Mouse (Mus musculus): Measurements from ENCODE around the gene Frem2. TPM values are rescaled to one million over a fixed set of nuclear protein-coding genes. Genes with fewer than 3 reads are reported as not detected.

Gene Frem2
- total and polyA plus RNA-seq, 3 experiments: 3.5 to 6.7 (median 5.3) TPM

DNA sequence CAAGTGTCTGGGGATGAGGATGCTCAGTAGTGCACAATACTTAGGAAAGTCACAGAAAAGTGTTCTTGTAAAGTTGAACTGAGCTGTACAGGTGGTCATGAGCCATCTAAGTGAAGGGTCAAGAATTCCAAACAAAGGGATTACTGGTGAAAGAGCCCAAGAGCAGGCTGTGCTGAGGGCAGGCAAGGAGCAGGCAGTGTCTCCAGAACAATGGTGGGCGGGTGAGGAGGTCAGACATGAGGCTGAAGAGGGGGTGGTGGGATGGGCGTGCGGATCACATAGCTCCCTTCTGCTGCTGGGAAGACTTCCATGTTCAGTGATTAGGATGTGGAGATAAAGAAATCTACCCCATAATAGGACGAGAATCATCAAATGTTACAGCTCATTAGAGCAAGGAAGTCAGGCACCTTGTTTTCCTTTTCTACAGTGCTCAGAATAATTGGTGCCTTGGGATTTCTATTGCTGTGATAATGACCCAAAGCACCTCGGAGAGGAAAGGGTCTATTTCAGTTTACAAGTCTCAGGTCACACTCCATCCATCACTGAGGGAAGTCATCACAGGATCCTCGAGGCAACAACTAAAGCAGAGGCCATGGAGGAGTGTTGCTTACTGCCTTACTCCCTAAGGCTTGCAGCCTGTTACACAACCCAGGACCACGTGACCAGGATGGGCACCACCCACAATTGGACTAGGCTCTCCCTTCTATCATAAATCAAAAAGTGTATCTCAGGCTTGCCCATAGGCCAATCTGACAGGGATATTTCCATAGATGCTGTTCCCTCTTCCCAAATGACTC, 80.6 kb downstream of the Frem2 start:
- Histone ChIP-seq H3K27me3 (ENCODE audit: control insufficient read depth, insufficient read depth, low read length) (no peaks in the 10 kb centered on the region; the same call in 1 of the 2 replicates), H3K27ac (no peak overlapping the region), H3K36me3 (ENCODE audit: control insufficient read depth, insufficient read depth, low read length) (no peaks in the 10 kb centered on the region), H3K4me1 (ENCODE audit: control insufficient read depth, insufficient read depth, low read length) (no peaks in the 10 kb centered on the region), H3K9ac (ENCODE audit: low read depth, low read length) (no peak overlapping the region), H3K4me3 (no peak overlapping the region), H3K79me2 (replicated peaks; ENCODE audit: control insufficient read depth, insufficient read depth, low read length) (no peaks in the 10 kb centered on the region)
- TF ChIP-seq CTCF (IDR thresholded peaks at IDR 0.05) (no peak), POLR2A (IDR thresholded peaks at IDR 0.05; ENCODE audit: insufficient read depth, low read depth, low read length) (no peak), EP300 (IDR thresholded peaks at IDR 0.05; ENCODE audit: insufficient read depth, low read depth, low read length) (no peak)
- WGBS: 45% methylated on average over 7 of the region's 7 CpGs
- intact Hi-C loops (cut with DNase I): no loop called here
- no peak for DNase-seq

DNA sequence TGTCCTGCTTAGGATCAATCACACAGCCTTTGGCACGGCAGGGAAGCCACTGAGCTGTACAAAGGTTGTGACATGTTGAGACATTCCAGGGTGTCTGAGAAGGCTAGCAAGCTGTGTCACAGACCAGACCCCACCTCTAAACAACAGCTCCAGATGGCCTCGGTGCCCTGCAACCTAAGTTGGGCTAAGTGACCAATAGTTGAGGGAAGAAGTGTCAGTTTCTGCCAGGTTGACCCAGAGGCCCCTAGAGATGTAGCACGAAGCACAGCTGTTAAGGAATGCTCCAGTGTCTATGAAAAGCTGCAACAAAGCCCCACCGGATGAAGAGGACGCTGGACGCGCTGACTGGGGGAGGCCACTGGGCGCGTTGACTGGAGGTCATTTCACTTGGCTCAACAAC, 83.0 kb downstream of the Frem2 start:
- H3K4me1 ChIP-seq (ENCODE audit: control insufficient read depth, insufficient read depth, low read length): no peaks in the 10 kb centered on the region
- H3K27ac ChIP-seq: no peak overlapping the region
- no peaks in the 10 kb centered on the region; the same call in 1 of the 2 replicates for H3K27me3 ChIP-seq (ENCODE audit: control insufficient read depth, insufficient read depth, low read length)
- TF ChIP-seq CTCF (IDR thresholded peaks at IDR 0.05) (no peak), POLR2A (IDR thresholded peaks at IDR 0.05; ENCODE audit: insufficient read depth, low read depth, low read length) (no peak), EP300 (IDR thresholded peaks at IDR 0.05; ENCODE audit: insufficient read depth, low read depth, low read length) (no peak)
- no peaks in the 10 kb centered on the region for H3K79me2 ChIP-seq (replicated peaks; ENCODE audit: control insufficient read depth, insufficient read depth, low read length)
- H3K9ac ChIP-seq (ENCODE audit: low read depth, low read length): no peak overlapping the region
- DNase-seq: no peak
- WGBS: 69% methylated on average over 9 of the region's 9 CpGs
- no peak overlapping the region for H3K4me3 ChIP-seq
- intact Hi-C loops (cut with DNase I): no loop called here
- H3K36me3 ChIP-seq (ENCODE audit: control insufficient read depth, insufficient read depth, low read length): no peaks in the 10 kb centered on the region

DNA sequence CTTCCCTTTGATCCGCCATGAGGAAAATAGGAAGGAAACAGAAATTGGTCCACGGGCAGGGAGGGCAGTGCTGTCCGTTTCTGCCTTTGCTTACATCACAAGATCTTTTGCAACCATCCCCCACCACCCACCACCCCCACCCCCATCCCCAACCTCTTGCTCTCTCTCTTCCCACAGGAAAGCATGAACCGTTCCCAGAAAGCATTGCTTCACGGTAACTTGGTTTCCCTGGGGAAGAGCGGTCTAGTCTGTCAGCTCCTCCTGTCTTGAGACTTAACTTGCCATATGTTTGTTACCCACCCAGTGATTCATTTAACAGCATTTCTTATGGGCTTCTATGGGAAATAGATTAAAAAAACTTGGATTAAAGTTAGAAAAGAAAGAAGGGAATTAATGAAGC, 85.5 kb downstream of the Frem2 start:
- DNase-seq: no peak
- Histone ChIP-seq H3K36me3 (ENCODE audit: control insufficient read depth, insufficient read depth, low read length) (no peaks in the 10 kb centered on the region), H3K27me3 (ENCODE audit: control insufficient read depth, insufficient read depth, low read length) (no peaks in the 10 kb centered on the region; the same call in 1 of the 2 replicates), H3K4me3 (no peak overlapping the region), H3K79me2 (replicated peaks; ENCODE audit: control insufficient read depth, insufficient read depth, low read length) (no peaks in the 10 kb centered on the region), H3K4me1 (ENCODE audit: control insufficient read depth, insufficient read depth, low read length) (no peaks in the 10 kb centered on the region), H3K9ac (ENCODE audit: low read depth, low read length) (no peak overlapping the region), H3K27ac (no peak overlapping the region)
- no peak for TF ChIP-seq EP300 (IDR thresholded peaks at IDR 0.05; ENCODE audit: insufficient read depth, low read depth, low read length)
- no peak for TF ChIP-seq CTCF (IDR thresholded peaks at IDR 0.05)
- TF ChIP-seq POLR2A (IDR thresholded peaks at IDR 0.05; ENCODE audit: insufficient read depth, low read depth, low read length): no peak
- intact Hi-C loops (cut with DNase I): no loop called here
- 63% methylated on average over 6 of the region's 6 CpGs for WGBS

DNA sequence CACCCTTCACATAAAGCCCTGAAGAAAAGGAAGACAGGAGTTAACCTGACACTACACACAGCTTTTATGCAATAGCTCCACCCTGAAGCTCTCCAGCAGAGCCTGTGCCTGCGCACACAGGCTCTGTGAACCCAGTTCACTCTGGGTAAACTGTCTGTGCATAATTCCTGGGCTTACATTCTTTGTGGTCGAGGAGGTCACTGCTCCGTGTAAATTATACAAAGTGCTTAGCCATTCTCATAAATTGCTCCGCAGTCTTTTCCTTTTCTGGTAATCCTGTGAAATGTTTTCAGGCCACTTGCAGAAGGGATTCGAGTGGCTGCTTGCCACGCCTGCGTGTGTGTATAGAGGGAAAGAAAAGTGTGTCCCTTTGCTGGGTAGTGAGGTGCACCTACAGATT, 92.6 kb downstream of the Frem2 start:
- H3K9ac ChIP-seq (ENCODE audit: low read depth, low read length): no peak overlapping the region
- H3K36me3 ChIP-seq (ENCODE audit: control insufficient read depth, insufficient read depth, low read length): no peaks in the 10 kb centered on the region
- H3K4me3 ChIP-seq: no peak overlapping the region
- WGBS: 79% methylated on average over 7 of the region's 7 CpGs
- no peaks in the 10 kb centered on the region for H3K4me1 ChIP-seq (ENCODE audit: control insufficient read depth, insufficient read depth, low read length)
- TF ChIP-seq POLR2A (IDR thresholded peaks at IDR 0.05; ENCODE audit: insufficient read depth, low read depth, low read length) (no peak), CTCF (IDR thresholded peaks at IDR 0.05) (no peak), EP300 (IDR thresholded peaks at IDR 0.05; ENCODE audit: insufficient read depth, low read depth, low read length) (no peak)
- no peaks in the 10 kb centered on the region for H3K79me2 ChIP-seq (replicated peaks; ENCODE audit: control insufficient read depth, insufficient read depth, low read length)
- intact Hi-C loops (cut with DNase I): no loop called here
- H3K27ac ChIP-seq: no peak overlapping the region
- no peak for DNase-seq
- no peaks in the 10 kb centered on the region for H3K27me3 ChIP-seq (ENCODE audit: control insufficient read depth, insufficient read depth, low read length)

DNA sequence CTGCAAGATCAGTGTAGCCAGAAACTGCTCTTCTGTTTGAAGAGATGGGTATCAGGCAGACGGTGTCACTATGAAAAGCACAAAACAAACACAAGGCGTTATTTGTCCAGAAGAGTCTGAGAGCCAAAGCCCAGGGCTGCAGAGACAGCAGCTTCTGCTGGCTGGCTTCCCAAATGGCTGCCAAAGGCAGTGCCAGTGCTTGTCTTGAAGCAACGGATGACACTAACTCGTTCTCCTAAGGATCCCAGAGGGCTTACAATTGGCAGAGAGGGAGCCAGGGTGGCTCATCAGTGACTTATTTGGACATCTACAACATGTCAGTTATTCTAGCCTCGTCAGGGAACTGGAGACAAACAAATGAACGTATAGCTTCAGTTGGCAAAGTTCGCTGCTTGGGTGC, 93.4 kb downstream of the Frem2 start:
- H3K9ac ChIP-seq (ENCODE audit: low read depth, low read length): no peak overlapping the region
- no peak overlapping the region for H3K4me3 ChIP-seq
- no peak overlapping the region for H3K27ac ChIP-seq
- no peaks in the 10 kb centered on the region for H3K79me2 ChIP-seq (replicated peaks; ENCODE audit: control insufficient read depth, insufficient read depth, low read length)
- no peaks in the 10 kb centered on the region for H3K36me3 ChIP-seq (ENCODE audit: control insufficient read depth, insufficient read depth, low read length)
- no peaks in the 10 kb centered on the region for H3K27me3 ChIP-seq (ENCODE audit: control insufficient read depth, insufficient read depth, low read length)
- no peaks in the 10 kb centered on the region for H3K4me1 ChIP-seq (ENCODE audit: control insufficient read depth, insufficient read depth, low read length)
- 51% methylated on average over 7 of the region's 7 CpGs for WGBS
- DNase-seq: no peak
- intact Hi-C loops (cut with DNase I): no loop called here
- TF ChIP-seq EP300 (IDR thresholded peaks at IDR 0.05; ENCODE audit: insufficient read depth, low read depth, low read length) (no peak), POLR2A (IDR thresholded peaks at IDR 0.05; ENCODE audit: insufficient read depth, low read depth, low read length) (no peak), CTCF (IDR thresholded peaks at IDR 0.05) (no peak)

DNA sequence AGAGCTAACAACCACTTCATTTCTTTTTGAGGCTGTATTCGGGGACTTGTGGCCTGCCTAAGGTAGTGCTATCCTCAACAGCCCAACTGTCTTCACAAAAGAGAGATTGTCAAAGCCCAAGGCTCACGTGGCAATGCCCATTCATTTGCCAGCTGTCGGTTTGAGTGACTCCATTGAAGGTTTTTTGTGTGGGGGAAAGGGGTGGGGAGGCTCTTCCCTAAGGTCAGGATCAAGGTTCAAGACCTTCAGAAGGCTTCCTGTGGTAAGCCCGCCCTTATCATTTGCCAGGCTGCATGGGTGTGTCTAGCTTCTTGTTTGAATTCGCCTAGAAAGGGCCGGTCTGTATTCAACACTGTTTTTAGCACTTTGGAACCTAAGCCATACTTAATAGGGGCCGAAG, 95.3 kb downstream of the Frem2 start:
- no peak for DNase-seq
- TF ChIP-seq EP300 (IDR thresholded peaks at IDR 0.05; ENCODE audit: insufficient read depth, low read depth, low read length): no peak
- no peak for TF ChIP-seq CTCF (IDR thresholded peaks at IDR 0.05)
- no peak for TF ChIP-seq POLR2A (IDR thresholded peaks at IDR 0.05; ENCODE audit: insufficient read depth, low read depth, low read length)
- intact Hi-C loops (cut with DNase I): no loop called here
- Histone ChIP-seq H3K27ac (no peak overlapping the region), H3K27me3 (ENCODE audit: control insufficient read depth, insufficient read depth, low read length) (no peaks in the 10 kb centered on the region), H3K9ac (ENCODE audit: low read depth, low read length) (no peak overlapping the region), H3K4me3 (no peak overlapping the region), H3K36me3 (ENCODE audit: control insufficient read depth, insufficient read depth, low read length) (no peaks in the 10 kb centered on the region), H3K79me2 (replicated peaks; ENCODE audit: control insufficient read depth, insufficient read depth, low read length) (no peaks in the 10 kb centered on the region), H3K4me1 (ENCODE audit: control insufficient read depth, insufficient read depth, low read length) (no peaks in the 10 kb centered on the region)
- 70% methylated on average over 7 of the region's 7 CpGs for WGBS
